Mouse (Mus musculus): Measurements from ENCODE around the gene Lrch3.
"Not testable (repeated sequence)": the region's sequence is repeated elsewhere in the genome, so short reads cannot be mapped to it uniquely, and the experiment has no call there.

The Lrch3 gene

DNA sequence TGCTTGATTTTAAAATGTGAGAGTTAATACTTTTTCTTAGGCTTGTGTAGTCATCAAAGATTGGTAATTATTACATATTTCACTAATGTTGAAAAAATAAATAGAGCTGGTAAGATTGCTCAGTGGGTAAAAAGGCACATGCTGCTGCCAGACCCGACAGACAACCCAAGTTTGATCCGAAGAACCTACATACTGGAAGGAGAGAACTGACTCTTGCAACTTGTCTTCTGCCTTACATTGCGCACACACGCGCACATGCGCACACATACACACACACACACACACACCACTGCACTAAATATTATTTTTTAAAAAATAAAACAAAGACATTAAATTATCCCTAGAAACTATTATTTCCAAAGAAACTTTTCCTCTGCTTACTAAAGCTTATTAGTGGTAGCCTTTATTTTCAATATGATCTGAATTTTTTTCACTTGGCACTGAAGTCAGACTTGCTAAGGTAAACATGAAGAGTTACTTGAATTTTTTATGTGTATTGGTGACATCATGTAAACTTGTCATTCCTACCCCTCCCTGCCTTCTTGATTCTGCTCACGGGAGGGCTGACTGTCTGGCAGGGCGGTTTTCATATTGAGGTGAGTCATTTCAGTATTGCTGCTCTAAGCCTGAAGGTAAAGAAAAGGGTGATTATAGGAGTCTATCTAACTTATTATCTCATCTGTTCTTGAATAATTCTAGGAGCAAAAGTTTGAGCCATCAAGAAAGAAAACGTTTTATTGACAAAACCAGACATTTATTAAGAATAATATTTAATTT is 1.6 kb downstream of the Lrch3 start:
- no peak for DNase-seq (ENCODE audit: low read depth)

DNA sequence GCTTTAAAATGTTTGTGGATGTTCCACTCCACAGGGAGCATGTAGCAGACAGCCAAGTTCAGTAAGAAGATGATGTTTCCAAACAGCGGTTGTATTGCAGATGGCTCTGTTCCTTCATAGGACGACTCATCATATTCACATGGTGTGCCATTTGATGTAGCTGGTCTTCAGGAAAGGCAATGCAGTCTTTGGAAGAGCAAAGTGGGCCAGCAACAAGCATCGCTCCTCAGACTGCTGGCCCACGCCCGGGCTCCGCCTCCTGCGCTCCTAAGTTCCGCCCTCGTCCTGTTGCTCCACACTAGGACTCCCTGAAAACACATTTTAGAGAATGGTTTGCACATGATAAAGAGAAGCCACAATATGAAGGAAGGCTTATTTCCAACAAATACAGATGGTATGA is 12.7 kb downstream of the Lrch3 start:
- not testable (repeated sequence) for DNase-seq (ENCODE audit: low read depth)

DNA sequence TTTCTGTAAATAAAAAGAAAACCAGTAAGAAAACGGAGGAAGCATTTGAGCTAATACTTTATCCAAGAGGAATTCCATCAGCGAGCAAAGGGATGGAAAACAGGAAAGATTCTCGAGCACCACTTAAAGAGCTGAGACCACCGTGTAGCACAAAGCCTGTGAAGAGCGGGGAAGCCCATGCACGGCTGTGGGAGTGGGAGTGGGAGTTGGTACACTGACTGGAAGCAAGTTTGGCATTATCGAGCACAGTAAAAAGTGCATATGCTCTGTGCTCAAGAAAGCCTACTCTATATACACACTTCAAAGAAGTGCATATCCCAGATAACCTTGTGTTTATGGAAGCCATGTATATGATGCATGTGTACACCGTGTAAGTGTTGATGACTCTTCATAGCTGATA is 13.1 kb downstream of the Lrch3 start:
- DNase-seq (ENCODE audit: low read depth): no peak

DNA sequence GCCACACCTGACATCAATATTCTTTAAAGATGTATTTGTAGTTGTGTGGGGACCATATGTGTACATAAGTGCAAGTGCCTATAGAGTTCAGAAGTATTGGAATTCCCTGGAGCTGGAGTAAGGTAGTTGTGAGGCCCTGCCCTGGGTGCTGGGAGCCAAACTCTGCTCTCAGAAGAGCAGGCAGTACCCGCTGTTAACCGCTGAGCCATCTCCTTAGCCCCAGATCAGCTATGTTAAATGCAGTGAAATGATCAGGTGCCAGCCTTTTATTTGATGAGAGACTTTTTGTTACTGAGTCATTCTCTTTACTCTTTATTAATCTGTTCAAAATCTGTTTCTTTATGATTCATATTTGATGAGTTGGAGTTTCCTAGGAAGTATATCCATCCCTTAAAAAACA is 16.0 kb downstream of the Lrch3 start:
- no peak for DNase-seq (ENCODE audit: low read depth)

DNA sequence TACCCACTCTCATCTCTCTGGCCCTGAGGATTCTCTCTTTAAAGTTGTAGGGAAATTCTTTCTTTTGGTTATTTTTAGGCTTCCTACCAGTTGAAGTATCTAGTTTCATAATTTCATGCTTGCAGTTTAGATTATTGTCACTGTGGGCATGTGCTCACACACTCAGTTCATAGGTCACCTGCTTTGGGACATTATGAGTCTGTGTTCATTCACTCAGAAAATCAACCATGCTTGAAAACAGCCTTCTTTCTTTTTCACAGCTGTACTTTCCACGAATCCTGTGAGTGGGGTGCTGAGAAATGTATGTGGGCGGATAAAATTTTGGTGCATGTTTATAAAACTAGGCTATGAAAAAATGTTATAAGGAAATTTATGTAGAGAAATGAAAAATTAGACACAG is 20.6 kb downstream of the Lrch3 start:
- DNase-seq (ENCODE audit: low read depth): no peak

DNA sequence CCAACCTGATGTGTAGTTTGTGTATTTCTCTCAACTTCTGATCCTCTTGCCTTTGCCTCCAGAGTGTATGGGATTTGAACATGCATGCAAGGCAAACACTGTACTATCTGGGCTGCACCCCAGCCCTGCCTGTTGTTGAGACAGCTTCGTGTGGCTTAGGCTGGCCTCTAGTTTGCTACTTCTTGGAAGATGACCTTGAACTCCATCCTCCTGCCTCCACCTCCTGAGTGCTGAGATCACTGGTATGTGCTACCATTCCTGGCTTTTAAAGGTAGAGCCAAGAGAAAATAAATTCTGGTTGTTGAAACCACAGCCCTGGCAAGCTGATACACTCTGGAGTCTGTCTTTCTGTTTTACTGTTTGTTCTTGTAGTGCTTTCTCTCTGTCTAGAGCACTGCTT is 21.2 kb downstream of the Lrch3 start:
- DNase-seq (ENCODE audit: low read depth): no peak

DNA sequence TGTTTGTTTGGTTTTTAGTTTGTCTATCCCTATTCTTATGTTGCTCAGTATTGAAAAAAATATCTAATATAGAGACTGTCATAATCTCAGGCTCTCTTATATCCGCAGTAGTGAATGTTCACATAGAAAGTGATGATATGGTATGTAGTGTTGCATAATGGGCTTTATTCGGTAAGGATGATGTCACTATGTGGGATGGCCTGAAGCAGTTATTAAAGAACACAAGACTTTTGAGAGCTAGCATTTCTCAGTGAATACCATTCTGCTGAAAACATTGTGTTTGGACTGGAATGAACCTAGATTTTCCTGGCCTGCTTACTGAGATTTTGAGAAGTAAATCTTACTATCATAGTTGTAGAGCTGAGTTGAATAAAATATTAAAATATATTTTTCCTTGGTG is 23.5 kb downstream of the Lrch3 start:
- no peak for DNase-seq (ENCODE audit: low read depth)

DNA sequence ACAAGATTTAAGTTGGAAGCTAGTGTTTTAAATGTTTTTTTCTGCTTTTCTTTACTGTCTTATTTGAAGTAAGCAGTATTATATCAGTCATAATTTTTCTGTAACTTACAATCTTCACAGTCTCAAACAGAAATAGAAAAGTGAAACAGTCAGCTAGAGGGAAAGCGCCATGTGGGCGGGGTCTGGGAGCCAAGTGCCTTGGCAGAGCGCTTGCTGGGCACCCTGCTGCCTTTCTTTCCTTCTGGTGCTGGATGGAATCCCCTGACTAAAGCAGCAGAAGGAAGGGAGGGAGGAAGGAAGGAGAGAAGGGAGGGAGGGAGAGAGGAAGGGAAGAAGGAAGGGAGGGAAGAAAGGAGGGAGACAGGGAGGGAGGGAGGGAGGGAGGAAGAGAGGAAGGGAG is 25.4 kb downstream of the Lrch3 start:
- DNase-seq (ENCODE audit: low read depth): not testable (repeated sequence)

DNA sequence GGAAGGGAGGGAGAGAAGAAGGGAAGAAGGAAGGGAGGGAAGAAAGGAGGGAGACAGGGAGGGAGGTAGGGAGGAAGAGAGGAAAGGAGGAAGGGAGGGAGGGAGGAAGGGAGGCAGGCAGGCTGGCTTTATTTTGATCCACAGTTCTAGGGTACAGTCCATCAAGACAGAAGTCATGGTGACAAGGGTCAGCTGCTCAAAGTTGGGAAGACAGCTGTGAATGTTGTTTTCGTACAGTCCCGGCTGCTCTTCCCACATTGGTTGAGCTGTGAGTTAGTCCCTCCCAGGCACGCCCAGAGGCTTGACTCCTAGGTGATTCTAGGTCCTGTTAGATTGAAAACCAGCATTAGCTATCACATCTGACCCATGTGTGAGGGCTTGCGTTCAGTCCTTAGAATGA is 25.8 kb downstream of the Lrch3 start:
- DNase-seq (ENCODE audit: low read depth): not testable (repeated sequence)

DNA sequence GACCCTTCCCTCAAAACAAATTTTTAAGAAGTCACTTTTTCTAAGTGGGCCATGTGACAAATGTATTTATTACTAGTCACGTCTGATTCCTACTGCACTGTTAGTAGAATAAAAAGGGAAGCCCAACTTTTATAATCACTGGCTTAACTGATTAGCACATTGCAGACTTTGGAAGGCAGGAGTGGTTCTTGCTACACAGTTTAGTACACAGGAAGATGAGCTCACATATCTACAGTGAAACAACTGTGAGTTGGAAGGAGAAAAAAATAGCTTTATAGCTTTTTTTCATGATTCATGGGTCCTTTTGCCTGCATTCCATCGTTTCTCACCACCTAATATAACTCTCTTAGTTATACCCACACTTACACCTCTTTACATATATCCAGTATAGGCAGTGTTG is 27.3 kb downstream of the Lrch3 start:
- not testable (repeated sequence) for DNase-seq (ENCODE audit: low read depth)

DNA sequence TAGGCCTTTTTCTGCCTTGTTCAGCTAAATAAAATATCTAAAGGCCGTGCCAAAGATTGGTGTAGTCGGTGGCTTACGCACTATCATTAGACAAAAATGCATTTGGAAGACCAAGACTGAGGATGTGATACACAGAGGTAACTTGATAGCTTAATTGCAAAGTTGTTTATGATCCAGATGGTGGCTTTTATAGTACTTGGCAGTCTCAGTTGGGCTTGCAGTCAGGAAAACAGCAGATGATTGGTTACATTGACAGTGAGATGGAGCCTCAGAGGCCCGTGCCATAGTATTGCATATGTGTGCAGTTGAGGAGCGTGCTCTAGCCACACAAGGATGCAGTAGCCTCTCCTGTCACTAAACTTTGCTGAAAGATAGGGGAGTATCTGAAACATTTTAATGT is 28.8 kb downstream of the Lrch3 start:
- DNase-seq (ENCODE audit: low read depth): no peak

DNA sequence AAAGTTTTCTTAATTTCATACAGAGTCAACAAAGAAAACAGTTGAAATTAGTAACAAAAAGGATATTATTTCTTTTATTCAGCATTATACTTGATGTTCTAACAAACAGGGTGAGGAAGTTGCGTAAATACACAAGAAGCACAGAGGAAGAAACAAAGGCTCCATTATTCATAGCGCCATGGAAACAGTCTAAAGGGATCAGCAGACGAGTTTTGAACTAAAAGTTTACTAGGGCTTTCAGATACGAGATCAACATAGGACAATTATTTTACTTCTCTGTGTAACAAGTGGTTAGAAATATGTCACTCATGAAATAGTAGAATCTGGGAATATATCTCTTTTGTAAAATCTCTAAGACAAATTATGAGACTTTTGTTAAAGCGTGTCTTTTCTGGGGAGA is 31.5 kb downstream of the Lrch3 start:
- DNase-seq (ENCODE audit: low read depth): no peak

DNA sequence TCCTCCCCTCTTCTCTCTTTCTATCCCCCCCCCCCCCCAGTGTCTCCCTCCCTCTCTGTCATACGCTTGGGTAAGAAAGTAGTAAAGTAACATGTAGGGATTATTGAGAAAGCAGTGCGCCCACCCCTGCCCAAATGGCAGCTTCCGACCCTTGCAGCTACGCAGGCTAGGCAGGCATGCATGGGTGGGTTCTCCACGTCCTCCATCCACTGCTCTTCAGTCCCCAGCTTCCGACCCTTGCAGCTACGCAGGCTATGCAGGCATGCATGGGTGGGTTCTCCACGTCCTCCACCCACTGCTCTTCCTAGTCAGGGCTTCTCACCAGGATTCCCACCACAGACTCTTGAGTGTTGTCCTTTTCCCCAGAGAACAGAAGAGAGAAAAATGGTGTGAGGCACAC is 34.1 kb downstream of the Lrch3 start:
- no peak for DNase-seq (ENCODE audit: low read depth)

DNA sequence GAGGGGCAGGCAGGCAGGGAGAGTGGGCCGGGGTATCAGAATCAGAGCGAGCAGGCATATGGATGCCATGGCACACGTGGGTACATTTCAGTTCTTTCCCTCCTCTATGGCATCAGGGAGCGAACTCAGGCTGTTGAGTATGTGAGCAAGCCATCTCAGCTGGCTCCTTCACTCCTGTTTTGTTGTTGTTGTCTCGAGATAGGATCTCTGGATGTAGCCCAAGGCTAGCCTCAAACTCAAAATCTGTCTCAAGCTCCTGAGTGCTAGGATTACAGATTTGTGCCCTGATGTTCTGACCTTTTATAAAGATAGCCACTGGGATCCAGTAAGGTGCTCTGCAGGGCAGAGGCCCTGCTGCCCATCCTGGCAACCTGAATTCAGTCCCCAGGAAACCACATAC is 34.8 kb downstream of the Lrch3 start:
- no peak for DNase-seq (ENCODE audit: low read depth)

DNA sequence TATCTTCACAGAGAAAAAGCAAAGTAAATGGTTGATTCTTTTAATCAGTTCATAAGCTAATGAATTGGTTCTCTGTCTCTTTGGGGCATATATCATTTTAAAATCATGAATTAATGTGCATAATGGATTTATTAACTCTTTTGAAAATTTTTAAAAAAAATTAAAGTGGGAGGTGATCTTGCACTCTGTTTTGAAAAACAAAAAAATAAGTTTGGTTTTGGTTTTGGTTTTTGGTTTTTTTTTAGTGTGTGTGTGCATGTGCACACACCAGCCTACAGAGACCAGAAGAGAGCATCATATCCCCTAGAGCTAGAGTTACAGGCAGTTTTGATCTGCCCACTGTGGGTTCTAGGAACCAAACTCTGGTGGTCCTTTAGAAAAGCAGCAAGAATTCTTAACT is 35.4 kb downstream of the Lrch3 start:
- DNase-seq (ENCODE audit: low read depth): no peak

DNA sequence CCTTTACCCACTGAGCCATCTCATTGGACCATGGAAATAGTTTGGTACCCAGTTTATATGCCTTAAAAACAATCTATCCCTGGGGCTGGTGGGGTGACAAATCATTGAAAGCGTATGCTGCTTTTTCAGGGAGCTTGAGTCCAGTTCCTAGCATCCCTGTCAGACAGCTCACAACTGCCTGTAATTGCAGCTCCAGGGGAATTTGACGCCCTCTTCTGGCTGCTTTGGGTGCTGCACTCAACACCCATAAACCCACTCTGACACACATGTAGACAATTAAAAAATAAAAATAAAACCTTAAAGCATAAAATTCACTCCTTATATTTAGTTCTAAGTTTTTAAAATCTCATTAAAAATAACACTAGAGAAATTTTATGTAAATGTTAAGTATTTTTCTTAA is 37.2 kb downstream of the Lrch3 start:
- no peak for DNase-seq (ENCODE audit: low read depth)

DNA sequence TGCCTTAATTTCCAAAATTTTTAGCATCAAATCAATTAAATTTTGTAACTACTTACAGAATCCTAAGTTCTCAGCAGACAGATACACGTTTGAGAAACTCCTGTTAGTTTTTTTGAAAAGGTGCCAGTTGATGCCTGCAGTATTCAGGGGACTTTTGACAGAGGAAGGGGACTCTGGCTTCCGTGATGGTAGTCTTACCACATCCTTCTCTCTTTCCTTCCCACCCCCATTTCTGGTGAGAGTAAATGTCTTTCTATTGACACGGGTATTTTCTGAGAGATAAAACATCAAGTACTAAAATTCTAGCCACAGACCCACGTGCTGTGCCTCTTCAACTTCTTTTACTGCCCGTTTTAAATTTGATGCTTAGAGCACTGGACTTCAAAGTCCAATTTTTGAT is 39.9 kb downstream of the Lrch3 start:
- no peak for DNase-seq (ENCODE audit: low read depth)

DNA sequence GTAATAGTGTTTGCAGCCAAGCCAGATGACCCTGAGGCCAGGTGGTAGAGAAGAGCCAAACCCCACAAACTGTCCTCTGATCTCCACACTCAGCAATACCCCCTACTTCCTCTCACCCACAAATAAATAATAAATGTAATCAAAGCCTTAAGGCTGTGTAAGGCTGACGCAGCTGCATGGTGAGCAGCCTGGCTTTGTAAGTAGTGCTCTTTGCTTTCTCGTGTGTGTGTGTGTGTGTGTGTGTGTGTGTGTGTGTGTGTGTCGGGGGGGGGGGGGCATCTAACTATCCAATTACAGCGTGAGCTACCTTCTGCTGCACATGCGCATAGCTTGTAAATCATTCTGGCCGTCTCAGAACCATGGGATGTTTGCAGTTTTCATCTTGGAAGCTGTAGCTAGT is 40.4 kb downstream of the Lrch3 start:
- DNase-seq (ENCODE audit: low read depth): no peak

DNA sequence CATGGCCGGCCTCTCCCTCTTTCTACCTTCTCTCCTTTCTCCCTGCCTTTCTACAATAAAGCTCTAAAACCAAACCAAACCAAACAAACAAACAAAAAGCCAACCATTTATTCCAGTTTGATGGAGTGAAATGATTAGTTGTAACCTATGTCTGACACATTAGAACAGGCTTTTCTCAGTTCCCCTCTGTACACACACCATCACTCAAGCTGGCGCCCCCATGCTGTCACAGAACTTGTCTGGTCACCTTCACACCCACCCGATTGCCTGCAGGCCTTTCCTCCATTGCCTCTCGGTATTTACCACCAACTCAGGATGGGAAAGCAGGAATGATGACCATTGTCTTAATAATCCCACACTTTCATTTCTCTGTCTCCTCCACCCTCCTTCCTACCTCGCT is 43.0 kb downstream of the Lrch3 start:
- DNase-seq (ENCODE audit: low read depth): no peak

DNA sequence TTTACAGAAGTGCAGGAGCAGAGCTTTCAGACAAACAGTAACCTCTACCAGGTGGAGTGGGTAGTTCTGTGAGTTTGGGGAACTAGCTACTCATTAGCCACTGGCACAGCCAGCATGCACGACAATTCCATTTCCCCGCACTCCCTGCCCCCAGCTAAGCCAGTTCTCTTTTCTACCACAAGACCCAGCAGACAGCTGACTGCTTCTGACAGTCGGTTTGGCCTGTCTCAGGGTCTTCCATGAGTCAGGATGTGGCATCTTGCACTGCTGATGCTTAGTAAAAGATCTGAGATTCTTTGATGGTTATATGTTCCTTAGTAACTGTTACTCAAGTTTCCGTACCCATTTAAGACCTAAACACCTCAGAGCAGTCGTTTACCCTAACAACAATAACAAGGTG is 58.6 kb downstream of the Lrch3 start:
- DNase-seq (ENCODE audit: low read depth): peak; percentile 9

DNA sequence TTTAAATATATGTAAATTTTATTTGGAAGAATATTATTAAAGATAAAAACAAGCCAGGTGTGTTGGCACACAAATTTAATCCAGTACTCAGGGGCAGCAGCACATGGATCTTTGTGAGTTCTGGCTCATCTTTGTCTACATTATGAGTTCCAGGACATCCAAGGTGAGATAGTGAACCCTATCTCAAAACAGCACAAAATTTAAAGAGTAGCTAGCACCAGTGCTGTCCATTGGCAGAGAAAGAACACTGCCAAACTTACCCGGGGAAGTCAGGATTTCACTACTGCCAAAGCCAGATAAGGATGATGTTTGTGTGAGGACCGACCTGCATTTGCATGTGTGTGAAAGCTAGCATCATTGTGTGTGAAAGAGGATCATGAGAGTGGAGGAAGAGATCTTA is 59.1 kb downstream of the Lrch3 start:
- DNase-seq (ENCODE audit: low read depth): no peak

DNA sequence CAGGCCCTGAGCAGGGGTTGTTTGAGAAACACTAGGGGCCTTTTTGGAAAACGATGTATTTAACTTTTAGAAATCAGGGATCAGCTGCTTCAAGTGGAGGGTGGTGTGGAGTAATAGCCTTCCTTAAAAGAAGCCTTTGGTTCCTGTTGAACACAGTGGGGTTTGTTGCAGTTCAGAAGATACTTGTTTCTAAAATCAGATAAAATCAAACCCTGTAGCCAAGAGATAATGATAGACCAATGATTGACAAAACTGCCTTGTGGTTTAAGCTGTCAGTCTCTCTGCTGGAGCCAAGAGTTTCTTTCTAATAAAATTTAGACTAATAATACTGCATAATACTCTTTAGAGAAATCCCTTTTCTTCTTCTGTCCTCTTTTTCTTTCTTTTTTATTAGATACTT is 66.3 kb downstream of the Lrch3 start:
- no peak for DNase-seq (ENCODE audit: low read depth)

DNA sequence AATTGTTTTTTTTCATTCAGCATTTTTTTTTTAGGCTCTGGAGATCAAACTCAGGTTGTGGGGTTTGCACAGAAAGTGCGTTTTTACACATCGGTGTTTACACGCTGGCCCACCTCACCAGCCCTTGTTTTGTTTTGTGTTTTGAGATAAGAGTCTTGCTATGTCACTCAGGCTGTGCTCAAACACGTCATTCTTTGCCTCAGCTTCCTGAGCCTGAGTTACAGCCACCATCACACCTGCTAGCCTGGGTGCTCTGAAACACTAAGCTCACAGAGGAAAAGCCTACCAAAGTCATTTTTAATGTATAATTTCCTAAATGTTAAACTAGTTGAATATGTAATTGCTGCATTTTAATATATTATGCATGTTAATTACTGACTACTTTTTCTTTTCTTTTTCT is 67.5 kb downstream of the Lrch3 start:
- DNase-seq (ENCODE audit: low read depth): no peak

DNA sequence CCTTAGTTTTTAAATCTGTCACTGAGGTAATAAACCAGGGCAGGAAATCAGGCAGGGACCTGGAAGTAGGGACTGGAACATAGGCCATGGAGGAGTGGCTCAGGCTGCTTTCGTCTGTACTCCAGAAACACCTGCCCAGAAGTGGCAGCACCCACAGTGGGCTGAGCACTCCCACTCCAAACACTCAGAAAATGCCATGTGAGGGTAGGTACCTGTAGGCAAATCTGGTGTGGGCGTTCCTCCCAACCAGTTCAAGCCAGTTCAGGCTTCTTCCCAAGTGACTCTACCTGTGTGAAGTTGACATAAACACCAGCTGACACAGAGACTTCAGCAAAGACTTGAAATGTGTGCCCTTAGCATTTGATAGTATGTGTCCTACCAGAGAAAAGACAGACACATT is 70.7 kb downstream of the Lrch3 start:
- no peak for DNase-seq (ENCODE audit: low read depth)

DNA sequence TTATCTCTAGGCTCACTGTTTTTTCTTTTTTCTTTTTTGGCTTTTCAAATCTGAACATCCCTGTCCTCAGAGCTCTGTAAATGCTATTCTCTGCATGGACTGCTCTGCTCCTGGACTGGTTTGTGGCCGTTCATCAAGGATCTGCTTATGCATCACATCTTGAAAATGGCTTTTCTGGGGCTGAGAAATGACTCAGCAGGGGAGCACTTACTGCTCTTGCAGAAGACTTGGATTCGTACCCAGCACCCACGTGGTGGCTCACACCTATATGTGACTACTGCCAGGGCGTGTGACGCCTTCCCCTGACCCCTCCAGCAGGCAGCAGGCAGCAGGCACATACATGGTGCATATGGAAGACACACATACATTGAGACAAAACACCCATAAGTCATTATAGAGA is 78.3 kb downstream of the Lrch3 start:
- no peak for DNase-seq (ENCODE audit: low read depth)
